Mouse (Mus musculus) liver, adult 2 months (tissue): ENCODE data around the gene Rab31.

ENCODE experiments used
- CTCF ChIP-seq: fragments of 200-500 bp; IDR thresholded peaks from 2 replicates; pipeline ENCODE4 v1.5.1; 2011; ENCODE audit warnings: low read depth, low read length, control low read depth
- POLR2A ChIP-seq: fragments of 200-500 bp; IDR thresholded peaks from 2 replicates; pipeline ENCODE4 v1.6.1; 2011; ENCODE audit warnings: low read length, control low read depth; ENCODE audit not compliant: insufficient read depth; ENCODE audit errors: extremely low read depth

GRCm38 (mm10) chr17:65820197-65820596 lies 47.6 kb upstream of the Rab31 start:
- no peak for TF ChIP-seq CTCF
- TF ChIP-seq POLR2A: no peak
